Mouse (Mus musculus) macrophage (primary cell): ENCODE measurements around the gene Itpk1. TPM values are rescaled to one million over a fixed set of nuclear protein-coding genes. Genes with fewer than 3 reads are reported as not detected.
"Not testable (repeated sequence)": the region's sequence is repeated elsewhere in the genome, so short reads cannot be mapped to it uniquely, and the experiment has no call there.

Experiments
- H3K27ac ChIP-seq: fragments of 350-480 bp; formaldehyde crosslinking; 2 replicates; pipeline ENCODE4 v1.9.0; 2021
- H3K36me3 ChIP-seq: fragments of 350-480 bp; formaldehyde crosslinking; 2 replicates; pipeline ENCODE4 v1.9.0; 2021; ENCODE audit errors: inconsistent target
- H3K4me3 ChIP-seq: fragments of 350-480 bp; formaldehyde crosslinking; 2 replicates; pipeline ENCODE4 v1.9.0; 2021; ENCODE audit errors: inconsistent target
- H3K79me2 ChIP-seq: fragments of 350-480 bp; formaldehyde crosslinking; 2 replicates; pipeline ENCODE4 v1.9.0; 2021; ENCODE audit errors: inconsistent target
- WGBS: methylation state at CpG from one replicate; pipeline ENCODE4 v1.1.7; 2026; ENCODE audit warnings: inconsistent platforms; ENCODE audit not compliant: missing documents; 5-methylcytosine and 5-hydroxymethylcytosine counted together
- polyA plus RNA-seq: library from polyadenylated mRNA; stranded (reverse); fragments of 250-400 nt; gene quantifications from 3 replicates; pipeline ENCODE4 v1.2.4, GENCODE M21; 2018; ENCODE audit warnings: inconsistent platforms

Itpk1 gene
- polyA plus RNA-seq, 1 experiment from 2014 or later = 12.1 TPM

- peaks cover 73% of the 10 kb centered on the region; the same call in 1 of the 2 replicates for H3K79me2 ChIP-seq
- no peaks in the 10 kb centered on the region for H3K36me3 ChIP-seq
- H3K4me3 ChIP-seq = no peak overlapping the region
- H3K27ac ChIP-seq = peak overlapping the region; percentile 94
- WGBS = 52% methylated on average over 14 of the region's 14 CpGs
Measured at GRCm38 (mm10) chr12:102647839-102648564, 56.7 kb downstream of the Itpk1 start.

GRCm38 (mm10) chr12:102646586-102647260 is 58.0 kb downstream of the Itpk1 start:
- no peaks in the 10 kb centered on the region for H3K36me3 ChIP-seq
- H3K27ac ChIP-seq = peak overlapping the region; percentile 94
- H3K79me2 ChIP-seq = peaks cover 73% of the 10 kb centered on the region; the same call in 1 of the 2 replicates
- no peak overlapping the region for H3K4me3 ChIP-seq
- WGBS = 23% methylated on average over 7 of the region's 7 CpGs

GRCm38 (mm10) chr12:102645911-102646585 is 58.7 kb downstream of the Itpk1 start:
- 8% methylated on average over 6 of the region's 6 CpGs for WGBS
- H3K36me3 ChIP-seq = no peaks in the 10 kb centered on the region
- peak overlapping the region; percentile 94 for H3K27ac ChIP-seq
- peaks cover 67% of the 10 kb centered on the region; the same call in 1 of the 2 replicates for H3K79me2 ChIP-seq
- no peak overlapping the region for H3K4me3 ChIP-seq

GRCm38 (mm10) chr12:102643316-102643715 is 61.4 kb downstream of the Itpk1 start:
- H3K4me3 ChIP-seq = no peak overlapping the region
- H3K36me3 ChIP-seq = no peaks in the 10 kb centered on the region
- WGBS = 57% methylated on average over 6 of the region's 6 CpGs
- H3K27ac ChIP-seq = no peak overlapping the region
- peaks cover 69% of the 10 kb centered on the region; the same call in 1 of the 2 replicates for H3K79me2 ChIP-seq

GRCm38 (mm10) chr12:102640436-102641163 is 64.1 kb downstream of the Itpk1 start:
- Histone ChIP-seq H3K27ac (no peak overlapping the region), H3K36me3 (no peaks in the 10 kb centered on the region), H3K4me3 (no peak overlapping the region), H3K79me2 (peaks cover 66% of the 10 kb centered on the region; the same call in 1 of the 2 replicates)
- WGBS = 94% methylated on average over 9 of the region's 9 CpGs

- Histone ChIP-seq H3K27ac (no peak overlapping the region), H3K36me3 (no peaks in the 10 kb centered on the region), H3K79me2 (peaks cover 49% of the 10 kb centered on the region; the same call in 1 of the 2 replicates), H3K4me3 (no peak overlapping the region)
- WGBS = 94% methylated on average over 3 of the region's 3 CpGs
Measured at GRCm38 (mm10) chr12:102638878-102639277, 65.9 kb downstream of the Itpk1 start.

- WGBS = 97% methylated on average over 10 of the region's 10 CpGs
- no peak overlapping the region for H3K27ac ChIP-seq
- peaks cover 32% of the 10 kb centered on the region; the same call in 1 of the 2 replicates for H3K79me2 ChIP-seq
- H3K4me3 ChIP-seq = no peak overlapping the region
- H3K36me3 ChIP-seq = no peaks in the 10 kb centered on the region
Measured at GRCm38 (mm10) chr12:102637235-102637634, 67.5 kb downstream of the Itpk1 start.

- Histone ChIP-seq H3K36me3 (no peaks in the 10 kb centered on the region), H3K79me2 (peaks cover 16% of the 10 kb centered on the region; the same call in 1 of the 2 replicates), H3K4me3 (no peak overlapping the region), H3K27ac (no peak overlapping the region)
- WGBS = 94% methylated on average over 18 of the region's 20 CpGs
Measured at GRCm38 (mm10) chr12:102634436-102635050, 70.2 kb downstream of the Itpk1 start.

- no peaks in the 10 kb centered on the region for H3K36me3 ChIP-seq
- 97% methylated on average over 3 of the region's 4 CpGs for WGBS
Measured at GRCm38 (mm10) chr12:102633083-102633501, 71.6 kb downstream of the Itpk1 start.

GRCm38 (mm10) chr12:102631690-102632089 is 73.0 kb downstream of the Itpk1 start:
- Histone ChIP-seq H3K4me3 (no peak overlapping the region), H3K79me2 (peaks cover 8% of the 10 kb centered on the region; the same call in 1 of the 2 replicates), H3K36me3 (no peaks in the 10 kb centered on the region), H3K27ac (no peak overlapping the region)
- 93% methylated on average over 8 of the region's 8 CpGs for WGBS

More at GRCm38 (mm10) chr12:102633083-102633501, 71.6 kb downstream of the Itpk1 start:
- Histone ChIP-seq H3K79me2 (peaks cover 5% of the 10 kb centered on the region; the same call in 1 of the 2 replicates), H3K4me3 (no peak overlapping the region), H3K27ac (no peak overlapping the region)

GRCm38 (mm10) chr12:102630471-102630870 is 74.3 kb downstream of the Itpk1 start:
- H3K36me3 ChIP-seq, H3K27ac ChIP-seq: not testable (repeated sequence)
- 100% methylated on average over 3 of the region's 9 CpGs for WGBS

GRCm38 (mm10) chr12:102628221-102628620 is 76.5 kb downstream of the Itpk1 start:
- 83% methylated on average over 9 of the region's 9 CpGs for WGBS
- H3K27ac ChIP-seq = no peak overlapping the region
- peaks cover 8% of the 10 kb centered on the region; the same call in 1 of the 2 replicates for H3K79me2 ChIP-seq
- no peak overlapping the region for H3K4me3 ChIP-seq
- H3K36me3 ChIP-seq = no peaks in the 10 kb centered on the region; the same call in 1 of the 2 replicates

More at GRCm38 (mm10) chr12:102630471-102630870, 74.3 kb downstream of the Itpk1 start:
- not testable (repeated sequence) for H3K79me2 ChIP-seq, H3K4me3 ChIP-seq

GRCm38 (mm10) chr12:102627545-102627944 is 77.2 kb downstream of the Itpk1 start:
- Histone ChIP-seq H3K27ac (no peak overlapping the region), H3K4me3 (no peak overlapping the region), H3K36me3 (peaks cover 6% of the 10 kb centered on the region; the same call in 1 of the 2 replicates), H3K79me2 (peaks cover 8% of the 10 kb centered on the region; the same call in 1 of the 2 replicates)
- 100% methylated on average over 5 of the region's 5 CpGs for WGBS
